Mouse (Mus musculus) right cerebral cortex, postnatal 14 days (tissue): ENCODE data around the gene Pak1.

Experiments used
- DNase-seq: peaks from one replicate; pipeline ENCODE4 v3.0.0; 2022

The Pak1 gene

GRCm38 (mm10) chr7:97863512-97863911 is 75.2 kb downstream of the Pak1 start:
- DNase-seq, result no peak

GRCm38 (mm10) chr7:97864531-97864930 is 76.2 kb downstream of the Pak1 start:
- no peak for DNase-seq

GRCm38 (mm10) chr7:97867866-97868265 is 79.5 kb downstream of the Pak1 start:
- DNase-seq, result no peak

DNA sequence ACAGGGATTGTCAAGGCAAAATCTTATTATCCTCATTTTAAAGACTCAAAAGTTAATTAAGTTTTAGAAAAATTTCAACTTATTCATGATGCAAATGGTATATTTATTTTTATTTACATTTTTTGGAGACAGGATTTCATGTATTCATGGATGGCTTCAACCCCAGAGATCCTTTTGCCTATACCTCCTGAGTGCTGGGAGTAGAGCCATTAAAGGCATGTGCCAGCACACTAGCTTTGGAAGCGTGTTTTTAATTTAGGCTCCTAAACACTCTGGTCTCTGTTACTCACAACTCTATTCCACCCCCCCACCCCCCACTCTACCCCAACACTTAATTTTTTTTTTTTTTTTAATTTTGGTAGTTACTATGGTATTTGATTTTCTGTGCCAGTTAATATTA is 80.4 kb downstream of the Pak1 start:
- no peak for DNase-seq

GRCm38 (mm10) chr7:97872396-97872795 is 84.1 kb downstream of the Pak1 start:
- no peak for DNase-seq

DNA sequence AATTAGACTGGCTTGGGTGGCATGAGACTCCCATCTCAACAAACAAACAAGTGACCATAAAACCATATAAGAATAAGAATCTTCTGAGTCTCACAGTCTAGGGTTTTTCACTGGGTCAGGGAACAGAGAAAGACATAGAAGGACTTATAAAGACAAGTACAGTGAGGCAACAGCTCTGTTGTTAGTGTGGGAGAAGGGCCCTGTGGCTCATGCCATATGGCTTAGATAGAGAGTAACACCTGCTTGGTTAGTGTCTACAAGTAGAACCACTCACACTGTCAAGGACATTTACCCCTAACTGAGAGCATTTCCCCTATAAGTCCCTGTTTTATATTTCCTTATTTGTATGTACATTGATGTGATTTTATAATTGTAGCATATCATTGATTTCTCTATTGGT is 85.0 kb downstream of the Pak1 start:
- no peak for DNase-seq

GRCm38 (mm10) chr7:97877846-97878538 is 89.7 kb downstream of the Pak1 start:
- DNase-seq, result no peak

- no peak for DNase-seq
These were observed 123.3 kb downstream of the Pak1 start for GRCm38 (mm10) chr7:97911646-97912045.

DNA sequence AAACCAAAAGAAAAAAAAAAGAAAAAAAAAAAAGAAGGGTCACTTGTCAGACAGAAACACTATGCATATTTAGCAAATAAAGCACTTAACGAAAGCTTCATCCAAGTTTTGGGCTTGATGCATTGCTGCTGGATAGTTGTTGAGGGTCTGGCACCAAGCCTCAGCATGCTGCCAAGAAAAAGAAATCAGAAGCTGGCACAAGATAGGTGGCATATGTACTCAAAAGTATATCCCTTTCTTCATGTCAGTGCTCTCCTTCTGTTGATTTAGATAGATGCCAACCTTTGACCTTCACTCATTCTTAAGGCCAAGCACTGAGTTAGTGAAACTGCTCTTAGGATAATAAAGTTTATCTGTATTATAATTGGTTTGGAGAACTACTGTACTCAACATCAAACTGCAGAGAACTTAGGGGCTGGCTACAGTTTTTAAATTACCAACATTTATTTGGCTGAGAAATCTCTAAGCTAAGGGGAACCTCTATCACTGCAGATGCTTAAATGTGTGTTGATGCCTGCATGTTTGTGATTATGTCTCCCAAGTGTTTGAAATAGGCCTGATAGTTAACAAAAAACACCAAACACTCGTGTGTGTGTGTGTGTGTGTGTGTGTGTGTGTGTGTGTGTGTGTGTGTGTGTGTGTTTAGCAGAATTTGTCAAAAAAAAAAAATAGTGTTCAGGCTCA is 126.6 kb downstream of the Pak1 start:
- no peak for DNase-seq

DNA sequence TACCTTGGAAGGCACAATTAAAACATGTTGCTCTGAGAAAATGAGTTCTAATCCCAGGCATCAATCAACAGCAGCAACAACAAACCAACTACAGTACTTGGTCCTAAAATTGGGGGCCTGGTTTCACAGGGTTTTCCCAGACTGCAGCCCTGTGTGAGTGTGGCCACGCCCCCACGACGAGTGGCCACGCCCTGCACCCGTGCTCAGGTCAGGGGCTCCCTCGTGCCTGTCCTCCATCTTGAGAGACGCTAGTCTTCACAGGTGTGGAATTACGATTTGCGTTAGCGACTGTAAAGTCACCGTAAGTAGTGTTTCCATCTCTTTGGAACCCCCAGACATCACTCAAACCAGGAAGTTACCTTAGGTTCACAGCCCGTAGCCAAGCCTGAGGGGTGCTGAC is 131.4 kb downstream of the Pak1 start, which contains the start of gene Gdpd4:
Gene Gdpd4, plus strand, starts transcription at position 214 of the 400 bp plus-strand sequence.
- no peak for DNase-seq

DNA sequence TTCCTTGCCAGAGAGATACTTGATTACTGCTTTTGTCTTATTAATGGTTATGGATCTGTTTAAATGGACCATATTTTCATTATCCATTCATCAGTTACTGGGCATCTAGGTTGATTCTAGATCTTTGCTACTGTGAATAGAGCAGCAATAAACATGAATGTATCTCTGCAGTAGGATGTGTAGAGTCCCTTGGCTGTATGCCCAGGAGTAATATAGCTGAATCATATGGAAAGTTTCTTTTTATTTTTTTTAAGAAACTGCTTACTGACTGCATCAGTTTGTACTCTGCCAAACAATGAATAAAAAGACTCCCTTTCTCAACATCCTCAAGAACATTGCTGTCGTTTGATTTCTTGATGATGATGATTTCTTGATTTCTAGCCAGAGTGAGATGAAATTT is 137.5 kb downstream of the Pak1 start:
- no peak for DNase-seq

GRCm38 (mm10) chr7:97926978-97927377 is 138.6 kb downstream of the Pak1 start:
- no peak for DNase-seq

- DNase-seq, result no peak
These were observed 156.1 kb downstream of the Pak1 start for GRCm38 (mm10) chr7:97944485-97944884.
